Mouse (Mus musculus): ENCODE data around the gene Ankrd65.
"Not testable (repeated sequence)": the region's sequence is repeated elsewhere in the genome, so short reads cannot be mapped to it uniquely, and the experiment has no call there.

Gene Ankrd65

GRCm38 (mm10) chr4:155774971-155775740, 15.1 kb upstream of the Ankrd65 start:
- no peak for DNase-seq (ENCODE audit: low read depth, low spot score)

- peak; percentile 42 for DNase-seq (ENCODE audit: low read depth, low spot score)
Observed at GRCm38 (mm10) chr4:155775855-155776254, 14.4 kb upstream of the Ankrd65 start.

GRCm38 (mm10) chr4:155776704-155777335, 13.4 kb upstream of the Ankrd65 start:
- peak; percentile 31 for DNase-seq (ENCODE audit: low read depth, low spot score)

- DNase-seq (ENCODE audit: low read depth, low spot score) = no peak
Observed at GRCm38 (mm10) chr4:155777816-155778215, 12.4 kb upstream of the Ankrd65 start.

GRCm38 (mm10) chr4:155779498-155779897, 10.7 kb upstream of the Ankrd65 start:
- DNase-seq (ENCODE audit: low read depth, low spot score) = peak; percentile 31

- DNase-seq (ENCODE audit: low read depth, low spot score) = peak; percentile 30
Observed at GRCm38 (mm10) chr4:155780895-155781294, 9.3 kb upstream of the Ankrd65 start.

- no peak for DNase-seq (ENCODE audit: low read depth, low spot score)
Observed at GRCm38 (mm10) chr4:155783486-155784080, 6.7 kb upstream of the Ankrd65 start.

GRCm38 (mm10) chr4:155784081-155784701, 6.0 kb upstream of the Ankrd65 start:
- peak; percentile 67 for DNase-seq (ENCODE audit: low read depth, low spot score)

GRCm38 (mm10) chr4:155785246-155785645, 5.0 kb upstream of the Ankrd65 start:
- DNase-seq (ENCODE audit: low read depth, low spot score) = no peak

GRCm38 (mm10) chr4:155785819-155786218, 4.4 kb upstream of the Ankrd65 start, which contains the start of gene Tmem88b:
TSS of gene Tmem88b (minus strand) at chr4:155785874.
- DNase-seq (ENCODE audit: low read depth, low spot score) = peak; percentile 21

- DNase-seq (ENCODE audit: low read depth, low spot score) = no peak
Observed at GRCm38 (mm10) chr4:155788300-155788699, 1.9 kb upstream of the Ankrd65 start.

GRCm38 (mm10) chr4:155788833-155789232, 1.4 kb upstream of the Ankrd65 start:
- not testable (repeated sequence) for DNase-seq (ENCODE audit: low read depth, low spot score)

GRCm38 (mm10) chr4:155790650-155791161, 467 bp downstream of the Ankrd65 start:
- no peak for DNase-seq (ENCODE audit: low read depth, low spot score)

- no peak for DNase-seq (ENCODE audit: low read depth, low spot score)
Observed at GRCm38 (mm10) chr4:155791240-155791933, 1.1 kb downstream of the Ankrd65 start.

- DNase-seq (ENCODE audit: low read depth, low spot score) = no peak
Observed at GRCm38 (mm10) chr4:155793730-155794129, 3.5 kb downstream of the Ankrd65 start.

- no peak for DNase-seq (ENCODE audit: low read depth, low spot score)
Observed at GRCm38 (mm10) chr4:155802075-155802474, 11.8 kb downstream of the Ankrd65 start.

GRCm38 (mm10) chr4:155802741-155803339, 12.6 kb downstream of the Ankrd65 start, which contains the start of gene Mrpl20:
TSS of gene Mrpl20 (plus strand) at chr4:155802878.
- DNase-seq (ENCODE audit: low read depth, low spot score) = peak; percentile 53

GRCm38 (mm10) chr4:155803340-155804041, 13.3 kb downstream of the Ankrd65 start:
- peak; percentile 94 for DNase-seq (ENCODE audit: low read depth, low spot score)

GRCm38 (mm10) chr4:155807841-155808240, 17.6 kb downstream of the Ankrd65 start:
- DNase-seq (ENCODE audit: low read depth, low spot score) = no peak
